Mouse (Mus musculus): ENCODE results near the gene Dhx15.
A peak's percentile ranks its signal among the peaks of the same experiment; 100 is the strongest.
"Not testable (repeated sequence)": the region's sequence is repeated elsewhere in the genome, so short reads cannot be mapped to it uniquely, and the experiment has no call there.

Gene Dhx15

GRCm38 (mm10) chr5:52190371-52191179, at the start of gene Dhx15:
Gene Dhx15 (minus strand): TSS chr5:52190514.
- peak; percentile 97 for DNase-seq (ENCODE audit: low spot score)

- DNase-seq (ENCODE audit: low spot score), result no peak
Observed at GRCm38 (mm10) chr5:52238877-52239276, 48.6 kb upstream of the Dhx15 start.

- DNase-seq (ENCODE audit: low spot score), result no peak
Observed at GRCm38 (mm10) chr5:52237956-52238735, 47.8 kb upstream of the Dhx15 start.

GRCm38 (mm10) chr5:52236585-52236984, 46.3 kb upstream of the Dhx15 start:
- DNase-seq (ENCODE audit: low spot score), result not testable (repeated sequence)

- no peak for DNase-seq (ENCODE audit: low spot score)
Observed at GRCm38 (mm10) chr5:52234570-52234969, 44.3 kb upstream of the Dhx15 start.

GRCm38 (mm10) chr5:52233891-52234290, 43.6 kb upstream of the Dhx15 start:
- DNase-seq (ENCODE audit: low spot score), result no peak

- no peak for DNase-seq (ENCODE audit: low spot score)
Observed at GRCm38 (mm10) chr5:52232611-52233010, 42.3 kb upstream of the Dhx15 start.

GRCm38 (mm10) chr5:52232199-52232598, 41.9 kb upstream of the Dhx15 start:
- no peak for DNase-seq (ENCODE audit: low spot score)

GRCm38 (mm10) chr5:52230466-52230865, 40.2 kb upstream of the Dhx15 start:
- DNase-seq (ENCODE audit: low spot score), result no peak

GRCm38 (mm10) chr5:52226677-52227076, 36.4 kb upstream of the Dhx15 start:
- no peak for DNase-seq (ENCODE audit: low spot score)

- no peak for DNase-seq (ENCODE audit: low spot score)
Observed at GRCm38 (mm10) chr5:52221596-52221995, 31.3 kb upstream of the Dhx15 start.

GRCm38 (mm10) chr5:52220013-52220804, 29.9 kb upstream of the Dhx15 start:
- DNase-seq (ENCODE audit: low spot score), result no peak

- DNase-seq (ENCODE audit: low spot score), result no peak
Observed at GRCm38 (mm10) chr5:52218238-52218637, 27.9 kb upstream of the Dhx15 start.

- no peak for DNase-seq (ENCODE audit: low spot score)
Observed at GRCm38 (mm10) chr5:52213143-52213900, 23.0 kb upstream of the Dhx15 start.

GRCm38 (mm10) chr5:52191180-52191468, 810 bp upstream of the Dhx15 start:
- DNase-seq (ENCODE audit: low spot score), result peak; percentile 37

GRCm38 (mm10) chr5:52189664-52190365, 499 bp downstream of the Dhx15 start:
- peak; percentile 68 for DNase-seq (ENCODE audit: low spot score)

GRCm38 (mm10) chr5:52188206-52188605, 2.1 kb downstream of the Dhx15 start:
- DNase-seq (ENCODE audit: low spot score), result no peak

- no peak for DNase-seq (ENCODE audit: low spot score)
Observed at GRCm38 (mm10) chr5:52177326-52177725, 13.0 kb downstream of the Dhx15 start.

- no peak for DNase-seq (ENCODE audit: low spot score)
Observed at GRCm38 (mm10) chr5:52168468-52168867, 21.8 kb downstream of the Dhx15 start.

GRCm38 (mm10) chr5:52149138-52149537, 41.2 kb downstream of the Dhx15 start:
- DNase-seq (ENCODE audit: low spot score), result no peak

- peak; percentile 79 for DNase-seq (ENCODE audit: low spot score)
Observed at GRCm38 (mm10) chr5:52147141-52147540, 43.2 kb downstream of the Dhx15 start.
